Mouse (Mus musculus) thymus, postnatal 0 days (tissue): ENCODE measurements around the gene Psmg1. TPM values are rescaled to one million over a fixed set of nuclear protein-coding genes. Genes with fewer than 3 reads are reported as not detected.
"Not testable (repeated sequence)": the region's sequence is repeated elsewhere in the genome, so short reads cannot be mapped to it uniquely, and the experiment has no call there.

Source experiments
- DNase-seq: peaks from one replicate; pipeline ENCODE4 v3.0.0-alpha.2; 2015; ENCODE audit warnings: low spot score
- polyA plus RNA-seq: library from polyadenylated mRNA; unstranded; fragments of >200 nt; fragmentation: Nextera tagmentation; extraction: Ambion mirVana; gene quantifications from 2 replicates; pipeline ENCODE4 v1.2.1, GENCODE M21; 2015

Gene Psmg1
- polyA plus RNA-seq: 98.4 and 99.3 TPM in 2 replicates

- peak; percentile 98 for DNase-seq
These were observed at the start of gene Psmg1 for GRCm38 (mm10) chr16:95990462-95991121. Gene Psmg1, minus strand, starts transcription at chr16:95990960.

GRCm38 (mm10) chr16:96039538-96039937, 48.8 kb upstream of the Psmg1 start:
- DNase-seq: no peak

GRCm38 (mm10) chr16:96034473-96034872, 43.7 kb upstream of the Psmg1 start:
- DNase-seq: no peak

DNA sequence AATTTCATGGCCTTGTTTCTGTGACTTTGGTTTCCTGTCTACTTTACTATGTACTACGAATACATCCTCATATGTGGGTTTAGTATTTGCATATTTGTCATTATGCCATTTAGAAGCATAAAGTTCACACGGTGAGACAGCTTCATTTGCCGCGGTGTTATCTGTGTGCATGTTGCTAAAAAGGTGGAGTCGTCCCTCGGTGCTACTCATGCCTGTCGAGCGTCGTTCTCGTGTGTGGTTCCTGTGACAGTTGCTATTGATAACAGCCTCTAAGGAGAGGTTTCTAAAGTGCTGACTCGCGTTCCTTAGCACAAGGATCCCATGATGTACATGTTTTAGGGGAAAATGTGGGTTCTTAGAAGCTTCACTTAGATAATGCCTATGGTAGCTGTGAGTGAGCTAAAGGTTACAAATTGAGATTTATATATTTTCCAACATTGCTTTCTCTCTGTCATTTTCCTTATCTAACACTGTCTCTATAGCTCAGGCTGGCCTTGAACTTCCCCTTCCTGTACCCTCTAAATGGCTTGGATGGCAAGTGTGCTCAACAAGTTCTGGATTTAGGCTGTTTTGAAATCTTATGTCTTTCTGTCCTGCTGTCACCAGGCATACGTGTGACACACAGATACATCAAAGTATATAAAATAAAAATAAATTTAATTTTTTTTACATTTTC, 41.7 kb upstream of the Psmg1 start:
- DNase-seq: no peak

DNA sequence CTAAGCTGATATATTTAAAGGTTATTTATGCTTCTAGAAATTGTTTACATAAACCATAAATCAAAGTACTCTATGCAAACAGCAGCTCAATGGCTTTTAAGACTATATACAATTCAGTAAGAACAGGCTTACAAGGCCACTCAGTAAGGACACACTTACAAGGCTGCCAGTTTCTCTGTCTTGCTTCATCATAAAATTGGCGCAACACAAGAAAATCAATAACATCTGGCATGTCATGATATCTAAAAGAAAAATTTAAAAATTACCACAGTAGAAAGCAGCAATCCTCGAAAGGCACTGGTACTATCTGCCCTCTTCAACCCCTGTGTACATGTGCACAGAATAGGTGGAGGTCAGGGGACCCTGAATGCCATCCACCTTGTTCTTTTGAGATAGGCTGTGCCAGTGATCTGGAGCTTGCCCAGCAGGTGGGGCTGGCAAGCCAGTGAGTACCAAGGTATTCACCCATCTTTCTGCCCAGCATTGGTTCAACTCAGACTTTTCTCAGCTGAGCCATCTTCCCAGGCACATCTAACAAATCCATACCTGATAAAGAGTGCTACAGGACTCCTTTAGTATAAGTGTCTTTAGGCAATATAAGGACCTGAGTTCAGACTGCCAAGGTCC, 39.8 kb upstream of the Psmg1 start:
- DNase-seq: peak; percentile 35

DNA sequence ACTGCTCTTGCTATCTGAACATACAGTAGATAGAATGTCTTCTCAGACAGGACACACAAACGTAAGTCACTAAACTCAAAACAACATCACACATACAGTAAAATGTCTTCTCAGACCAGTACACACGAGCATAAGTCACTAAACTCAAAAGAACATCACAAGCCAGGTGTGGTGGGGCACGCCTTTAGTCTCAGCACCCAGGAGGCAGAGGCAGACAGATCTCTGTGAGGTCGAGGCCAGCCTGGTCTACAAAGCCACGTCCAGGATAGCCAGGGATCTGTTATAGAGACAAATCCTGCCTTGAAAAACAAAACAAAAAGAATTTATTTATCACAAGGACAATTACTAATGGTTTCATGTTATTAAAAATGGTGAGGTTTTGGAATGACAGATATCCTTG, 35.5 kb upstream of the Psmg1 start:
- no peak for DNase-seq

DNA sequence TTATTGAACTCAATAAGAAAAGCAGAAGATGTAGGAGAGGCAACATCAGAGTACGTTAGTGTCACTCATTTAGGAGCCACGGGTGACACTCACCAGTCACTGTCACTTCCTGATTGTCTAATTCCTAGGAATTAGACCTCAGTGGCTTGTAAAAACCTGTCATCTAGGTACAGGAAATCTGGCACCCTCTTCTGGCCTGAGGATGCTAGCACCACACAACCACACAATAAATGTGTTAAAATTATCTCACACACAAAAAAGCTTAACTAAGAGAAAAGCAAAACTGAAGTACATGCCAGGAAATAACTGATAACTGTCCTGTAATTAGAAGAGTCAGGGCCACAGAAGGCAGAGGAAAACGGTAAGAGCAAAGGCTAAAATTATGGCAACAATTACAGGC, 34.5 kb upstream of the Psmg1 start:
- peak; percentile 8 for DNase-seq

- no peak for DNase-seq
These were observed 30.3 kb upstream of the Psmg1 start for GRCm38 (mm10) chr16:96021045-96021444.

DNA sequence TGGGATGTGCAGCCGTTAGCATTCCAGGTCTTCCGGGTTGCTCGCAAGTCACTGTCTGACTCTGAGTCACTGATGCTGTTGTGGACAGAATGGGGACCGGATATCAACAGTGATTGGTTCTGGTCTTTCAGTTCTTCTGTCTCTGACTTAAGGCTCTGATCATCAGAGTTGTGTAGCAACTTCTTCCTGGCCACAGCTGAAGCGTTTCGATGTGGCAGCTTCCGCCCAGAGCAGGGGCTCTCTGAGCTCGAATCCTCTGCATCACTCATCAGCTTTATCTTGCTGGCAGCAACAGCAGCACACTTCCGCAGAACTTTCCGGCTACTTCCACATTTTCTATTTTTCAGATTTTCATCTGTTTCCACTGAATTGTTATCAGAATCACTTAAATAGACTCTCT, 18.4 kb upstream of the Psmg1 start:
- DNase-seq: not testable (repeated sequence)

- not testable (repeated sequence) for DNase-seq
These were observed 13.5 kb upstream of the Psmg1 start for GRCm38 (mm10) chr16:96004278-96004677.

DNA sequence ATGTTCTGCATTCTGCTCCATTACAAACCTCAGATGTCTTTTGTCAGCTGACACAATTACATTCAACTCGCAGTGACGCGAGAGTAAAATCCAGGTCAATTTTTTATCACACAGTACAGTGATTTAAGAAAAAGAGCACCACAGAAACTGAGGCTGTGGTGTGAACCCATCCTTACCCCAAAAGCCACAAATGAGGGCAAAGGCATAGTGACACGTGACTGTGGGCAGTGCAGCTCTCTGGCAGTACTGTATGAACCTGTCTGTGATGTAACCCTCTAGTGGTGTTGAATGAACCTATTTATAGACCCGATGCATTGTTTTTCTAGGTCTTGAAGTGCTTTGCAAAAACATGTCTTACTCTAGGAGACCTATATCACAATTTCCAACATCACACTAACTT, 8.5 kb upstream of the Psmg1 start:
- peak; percentile 79 for DNase-seq

- no peak for DNase-seq
These were observed 5.4 kb upstream of the Psmg1 start for GRCm38 (mm10) chr16:95996156-95996555.

DNA sequence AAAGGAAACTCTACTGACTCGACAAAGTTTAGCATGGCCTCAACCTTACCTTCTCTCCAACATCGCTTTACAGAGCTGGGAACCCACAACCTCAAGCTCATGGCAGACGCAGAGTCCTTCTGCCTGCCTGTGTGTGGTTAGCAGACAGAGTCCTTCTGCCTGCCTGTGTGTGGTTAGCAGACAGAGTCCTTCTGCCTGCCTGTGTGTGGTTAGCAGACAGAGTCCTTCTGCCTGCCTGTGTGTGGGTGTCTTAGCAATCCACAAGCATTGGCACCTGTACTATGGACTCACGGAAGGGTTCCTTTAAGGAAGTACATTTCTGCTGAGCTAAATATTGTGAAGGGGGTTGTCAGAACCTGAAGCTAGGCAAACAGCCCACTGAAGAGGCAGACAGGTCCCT, 3.8 kb upstream of the Psmg1 start:
- DNase-seq: peak; percentile 9

DNA sequence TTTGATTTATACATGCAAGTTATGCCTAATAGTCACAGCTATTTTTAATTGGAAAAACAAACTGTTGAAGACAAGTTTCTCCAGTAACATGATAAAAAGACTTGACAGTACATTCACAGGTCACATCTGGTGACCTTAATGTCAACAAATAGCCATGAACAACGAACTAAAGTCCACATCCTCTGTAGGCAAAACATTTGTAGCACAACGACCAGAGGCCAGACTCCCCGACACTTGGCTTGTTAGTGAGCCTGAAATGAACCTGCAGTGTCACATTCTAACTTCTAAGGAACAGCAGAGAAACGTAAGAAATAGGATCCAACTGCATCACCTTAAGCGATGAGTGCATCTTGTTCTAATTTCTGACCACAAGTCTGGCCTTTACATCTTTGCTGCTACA, 1.8 kb upstream of the Psmg1 start:
- no peak for DNase-seq

GRCm38 (mm10) chr16:95991122-95991900, 551 bp upstream of the Psmg1 start:
- peak; percentile 13 for DNase-seq

DNA sequence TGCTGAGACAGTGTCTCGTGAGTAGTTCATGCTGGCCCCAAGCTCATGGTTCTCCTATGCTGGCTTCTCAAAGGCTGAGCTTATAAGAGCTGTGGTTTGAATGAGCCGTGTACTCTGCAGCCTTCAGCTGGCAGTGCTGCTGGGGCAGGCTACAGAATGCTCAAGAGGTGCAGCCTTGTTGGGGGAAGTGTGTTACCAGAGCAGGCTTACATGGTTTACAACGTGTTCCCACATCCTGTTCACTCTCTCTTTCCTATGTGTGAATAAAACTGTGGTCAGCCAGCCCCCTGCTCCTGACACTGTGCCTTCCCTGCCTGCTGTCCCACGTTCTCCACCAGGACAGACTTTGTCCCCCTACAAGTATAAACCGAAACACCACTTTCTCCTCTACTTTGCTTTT, 5.8 kb downstream of the Psmg1 start:
- peak; percentile 84 for DNase-seq

DNA sequence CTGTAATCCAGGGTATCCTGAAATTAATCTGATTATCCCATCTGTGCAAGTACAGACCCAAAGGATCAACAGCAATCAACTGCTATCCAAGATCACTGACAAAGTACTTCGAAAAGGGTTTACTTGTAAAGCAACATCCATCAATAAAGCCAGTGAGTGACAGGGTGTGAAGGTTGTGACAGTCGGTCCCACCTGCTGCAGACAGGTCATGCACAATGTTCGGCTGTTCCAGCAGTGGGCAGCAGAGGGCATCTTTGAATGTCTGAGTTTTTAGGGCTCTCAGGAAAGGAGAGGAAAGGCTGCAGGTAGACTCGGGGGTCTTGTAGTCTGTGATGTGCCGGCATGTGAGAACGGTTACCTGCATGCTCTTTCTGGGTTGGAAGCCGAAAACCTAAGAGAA, 7.2 kb downstream of the Psmg1 start:
- DNase-seq: peak; percentile 75

- no peak for DNase-seq
These were observed 19.9 kb downstream of the Psmg1 start for GRCm38 (mm10) chr16:95970841-95971240.

- DNase-seq: no peak
These were observed 23.3 kb downstream of the Psmg1 start for GRCm38 (mm10) chr16:95967455-95967854.

GRCm38 (mm10) chr16:95964427-95965023, 26.2 kb downstream of the Psmg1 start:
- peak; percentile 73 for DNase-seq

GRCm38 (mm10) chr16:95961484-95961883, 29.3 kb downstream of the Psmg1 start:
- DNase-seq: not testable (repeated sequence)
